Comparison of ENCODE assay signal across 26 mouse cellular contexts in genomic region chr17:13561342-13561741, GRCm38 (mm10).
DNase-seq lines count a peak whose midpoint lies in the region; ATAC-seq and TF ChIP-seq lines count a peak whose summit lies in the region.
"Had no signal": no experiment of that assay in that cellular context is flagged by ENCODE, and none has a peak within 500 bp of the region (broad histone marks: within the 10 kb centered on the region; RNA-seq: fewer than 3 reads in every experiment).

No protein-coding gene starts in this region.

- 39% methylated on average over 8 of the region's 8 CpGs for WGBS in heart, adult 2 months
- 72% methylated on average over 8 of the region's 8 CpGs for WGBS in heart, embryonic 11.5 days (ENCODE audit: insufficient replicate concordance)
- 65% methylated on average over 8 of the region's 8 CpGs for whole genome bisulfite sequencing in heart, embryonic 12.5 days
- 79% methylated on average over 8 of the region's 8 CpGs for WGBS in hindbrain, postnatal 0 days

- DNase-seq in heart, adult 2 months = peak; percentile 40 to 48
- peak; percentile 47 for DNase-seq in kidney, postnatal 10 days
- DNase-seq in kidney, adult 18-20 months = no peak
- no peak for DNase-seq in hindbrain, postnatal 0 days (ENCODE audit: low spot score)
- DNase-seq: adrenal gland, adult 8-10 months; cerebellum, adult 2 months; cerebellum, postnatal 14 days; forebrain, postnatal 0 days; gastrocnemius, postnatal 14 days; layer of hippocampus, adult 9-11 months; liver, embryonic 13.5 days; lung, adult 18-20 months; right cerebral cortex, adult 18-20 months; spleen, adult 18-20 months; thymus, postnatal 14 days had no signal

- H3K9ac ChIP-seq in heart, adult 2 months (ENCODE audit: low read depth, low read length) = no peak overlapping the region
- H3K9ac ChIP-seq in heart, embryonic 11.5 days (ENCODE audit: low read depth, low read length) = no peak overlapping the region
- H3K9ac ChIP-seq in heart, embryonic 12.5 days = no peak overlapping the region
- no peak overlapping the region for H3K9ac ChIP-seq in hindbrain, postnatal 0 days (replicated peaks; ENCODE audit: low read length)
- H3K9ac ChIP-seq: forebrain, postnatal 0 days; hindbrain, embryonic 12.5 days; limb, embryonic 15.5 days; liver, embryonic 13.5 days; midbrain, embryonic 15.5 days had no signal

- ATAC-seq in heart, embryonic 11.5 days (replicated peaks; ENCODE audit: insufficient number of reproducible peaks, low FRiP score, low TSS enrichment) = no peak
- peak; percentile 24; the same call in 1 of the 2 replicates for ATAC-seq in heart, embryonic 12.5 days (ENCODE audit: insufficient number of reproducible peaks, low FRiP score)
- ATAC-seq in hindbrain, postnatal 0 days = no peak
- ATAC-seq: forebrain, postnatal 0 days; intestine, embryonic 16.5 days; lung, postnatal 0 days; midbrain, embryonic 15.5 days had no signal

- peak overlapping the region; percentile 6; the same call in 1 of the 2 replicates for H3K27ac ChIP-seq in heart, adult 2 months
- H3K27ac ChIP-seq in heart, embryonic 11.5 days (ENCODE audit: low read depth, low read length) = no peak overlapping the region
- no peak overlapping the region for H3K27ac ChIP-seq in heart, embryonic 12.5 days (ENCODE audit: poor library complexity, severe bottlenecking)
- H3K27ac ChIP-seq in hindbrain, postnatal 0 days = no peak overlapping the region
- H3K27ac ChIP-seq: hindbrain, embryonic 12.5 days; limb, embryonic 10.5 days; limb, embryonic 15.5 days; liver, embryonic 13.5 days; midbrain, embryonic 10.5 days; midbrain, embryonic 15.5 days had no signal

- intact Hi-C loops in heart, adult 2 months (cut with DNase I) = loop anchor here (5.0 kb wide), 1 partner anchor 89 kb away; no protein-coding TSS in a partner anchor

- H3K4me2 ChIP-seq in heart, embryonic 11.5 days = no peak overlapping the region
- no peak overlapping the region for H3K4me2 ChIP-seq in heart, embryonic 12.5 days
- no peak overlapping the region for H3K4me2 ChIP-seq in hindbrain, postnatal 0 days (ENCODE audit: low read depth, low read length)
- H3K4me2 ChIP-seq: hindbrain, embryonic 12.5 days; limb, embryonic 15.5 days; liver, embryonic 13.5 days; midbrain, embryonic 15.5 days had no signal

- no peak for TF ChIP-seq CTCF in heart, adult 2 months (IDR thresholded peaks at IDR 0.05)
- TF ChIP-seq CTCF in C2C12 (IDR thresholded peaks at IDR 0.05; ENCODE audit: control insufficient read depth, insufficient read depth, insufficient read length) = no peak
- TF ChIP-seq CTCF in hindbrain, postnatal 0 days (IDR thresholded peaks at IDR 0.05; ENCODE audit: low read depth) = no peak

- no peak for TF ChIP-seq POLR2A in heart, adult 2 months (IDR thresholded peaks at IDR 0.05; ENCODE audit: insufficient read depth, low read depth, low read length)

- no peaks in the 10 kb centered on the region for H3K79me3 ChIP-seq in C2C12 (ENCODE audit: low read depth)

- peaks cover 2% of the 10 kb centered on the region for H3K4me1 ChIP-seq in heart, adult 2 months (ENCODE audit: control insufficient read depth, insufficient read depth, low read length)
- no peaks in the 10 kb centered on the region for H3K4me1 ChIP-seq in heart, embryonic 11.5 days (ENCODE audit: control insufficient read depth, insufficient read depth, low read length)
- H3K4me1 ChIP-seq in heart, embryonic 12.5 days (replicated peaks) = peaks cover 17% of the 10 kb centered on the region
- H3K4me1 ChIP-seq in hindbrain, postnatal 0 days (ENCODE audit: insufficient read depth, low read length) = no peaks in the 10 kb centered on the region
- H3K4me1 ChIP-seq: hindbrain, embryonic 12.5 days; limb, embryonic 15.5 days; liver, embryonic 13.5 days; midbrain, embryonic 10.5 days; midbrain, embryonic 15.5 days had no signal

- no peaks in the 10 kb centered on the region for H3K79me2 ChIP-seq in heart, adult 2 months (replicated peaks; ENCODE audit: control insufficient read depth, insufficient read depth, low read length)
- H3K79me2 ChIP-seq in C2C12 (ENCODE audit: control insufficient read depth, insufficient read depth) = no peaks in the 10 kb centered on the region

- no peak overlapping the region for H3K4me3 ChIP-seq in heart, adult 2 months
- no peak overlapping the region for H3K4me3 ChIP-seq in heart, embryonic 11.5 days (ENCODE audit: low read depth, low read length)
- no peak overlapping the region for H3K4me3 ChIP-seq in C2C12 (ENCODE audit: insufficient read depth, poor library complexity, severe bottlenecking)
- no peak overlapping the region for H3K4me3 ChIP-seq in heart, embryonic 12.5 days
- no peak overlapping the region for H3K4me3 ChIP-seq in hindbrain, postnatal 0 days (ENCODE audit: low read length)
- H3K4me3 ChIP-seq: erythroblast, embryonic 14.5 days; hindbrain, embryonic 12.5 days; limb, embryonic 10.5 days; limb, embryonic 15.5 days; liver, embryonic 13.5 days; midbrain, embryonic 10.5 days; midbrain, embryonic 15.5 days had no signal

- no peaks in the 10 kb centered on the region for H3K36me3 ChIP-seq in heart, adult 2 months (ENCODE audit: control insufficient read depth, insufficient read depth, low read length)
- no peaks in the 10 kb centered on the region for H3K36me3 ChIP-seq in heart, embryonic 11.5 days (ENCODE audit: control insufficient read depth, insufficient read depth, low read length)
- no peaks in the 10 kb centered on the region for H3K36me3 ChIP-seq in C2C12 (ENCODE audit: control insufficient read depth, insufficient read depth)
- H3K36me3 ChIP-seq in heart, embryonic 12.5 days = no peaks in the 10 kb centered on the region
- H3K36me3 ChIP-seq in hindbrain, postnatal 0 days (ENCODE audit: insufficient read depth, low read length) = no peaks in the 10 kb centered on the region
- H3K36me3 ChIP-seq: hindbrain, embryonic 12.5 days; limb, embryonic 10.5 days; limb, embryonic 15.5 days; liver, embryonic 13.5 days; midbrain, embryonic 10.5 days; midbrain, embryonic 15.5 days had no signal

- H3ac ChIP-seq in C2C12 (ENCODE audit: control insufficient read depth, insufficient read length, low read depth) = no peak overlapping the region

- TF ChIP-seq EP300 in heart, adult 2 months (IDR thresholded peaks at IDR 0.05; ENCODE audit: insufficient read depth, low read depth, low read length) = 0 out of 2 replicates have a peak, but pooled peaks have one; percentile 37

- no peaks in the 10 kb centered on the region for H3K27me3 ChIP-seq in heart, adult 2 months (ENCODE audit: control insufficient read depth, insufficient read depth, low read length)
- H3K27me3 ChIP-seq in heart, embryonic 11.5 days (ENCODE audit: control insufficient read depth, insufficient read depth, low read length) = no peaks in the 10 kb centered on the region
- no peaks in the 10 kb centered on the region for H3K27me3 ChIP-seq in C2C12 (ENCODE audit: control insufficient read depth, insufficient read depth, insufficient read length)
- no peaks in the 10 kb centered on the region for H3K27me3 ChIP-seq in heart, embryonic 12.5 days (replicated peaks)
- H3K27me3 ChIP-seq in hindbrain, postnatal 0 days (ENCODE audit: insufficient read depth, low read length) = no peaks in the 10 kb centered on the region
- H3K27me3 ChIP-seq: hindbrain, embryonic 12.5 days; limb, embryonic 15.5 days; liver, embryonic 13.5 days; midbrain, embryonic 15.5 days had no signal

- no peaks in the 10 kb centered on the region for H3K9me3 ChIP-seq in heart, embryonic 11.5 days (replicated peaks; ENCODE audit: control insufficient read depth, low read length)
- no peaks in the 10 kb centered on the region for H3K9me3 ChIP-seq in heart, embryonic 12.5 days (replicated peaks)
- no peaks in the 10 kb centered on the region for H3K9me3 ChIP-seq in hindbrain, postnatal 0 days (ENCODE audit: low read length)
- H3K9me3 ChIP-seq: hindbrain, embryonic 12.5 days; limb, embryonic 10.5 days; limb, embryonic 15.5 days; liver, embryonic 13.5 days; midbrain, embryonic 10.5 days; midbrain, embryonic 15.5 days had no signal

TF ChIP-seq in C2C12, 6 proteins besides CTCF, POLR2A, EP300 and RAD21:
- TF ChIP-seq MYOD1 (IDR thresholded peaks at IDR 0.05; ENCODE audit: control insufficient read depth, insufficient read length, low read depth) (peak; percentile 30), USF1 (IDR thresholded peaks at IDR 0.05; ENCODE audit: low read depth) (no peak)

Comparison
In these comparisons a context has a peak if more than half of its experiments do, and no peak if none do; other contexts are left out.
1. DNase-seq: peak in heart, adult 2 months (2 of 2) and kidney, postnatal 10 days (single experiment); none in kidney, adult 18-20 months (single experiment) and hindbrain, postnatal 0 days (single experiment).